Mouse (Mus musculus): ENCODE data around the gene B4galt3. TPM values are rescaled to one million over a fixed set of nuclear protein-coding genes. Genes with fewer than 3 reads are reported as not detected.

B4galt3 gene
- total RNA-seq, 2 experiments from 2014 or later: 16.4 to 17.8 TPM

- intact Hi-C loops (cut with DNase I): no loop called here
- no peak for DNase-seq (ENCODE audit: low spot score)
Observed at GRCm38 (mm10) chr1:171320151-171320550, 50.0 kb downstream of the B4galt3 start.

- DNase-seq (ENCODE audit: low spot score): no peak
- intact Hi-C loops (cut with DNase I): no loop called here
Observed at GRCm38 (mm10) chr1:171321415-171321814, 51.3 kb downstream of the B4galt3 start.

- no peak for DNase-seq (ENCODE audit: low spot score)
- intact Hi-C loops (cut with DNase I): loop anchor here (2.0 kb wide), 1 partner anchor 33 kb away; no protein-coding TSS in a partner anchor
Observed at GRCm38 (mm10) chr1:171322012-171322411, 51.9 kb downstream of the B4galt3 start.

DNA sequence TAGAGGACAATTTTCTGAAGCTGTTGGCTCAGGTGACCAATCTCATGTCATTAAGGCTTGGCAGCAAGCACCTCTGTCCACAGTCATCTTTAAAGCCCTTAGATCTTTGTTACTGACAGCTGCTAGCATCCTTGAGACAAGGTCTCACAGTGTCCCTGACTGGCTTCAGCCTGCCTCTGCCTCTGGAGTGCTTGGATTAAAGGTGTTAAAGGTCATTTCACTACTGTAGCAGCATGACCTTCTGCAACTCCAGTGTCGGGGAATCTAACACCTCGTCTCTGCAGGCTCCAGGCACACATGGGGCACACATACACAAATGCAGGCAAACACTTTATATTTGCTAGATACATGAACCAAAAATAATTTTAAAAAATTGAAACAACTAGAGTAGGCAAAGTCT, 55.4 kb downstream of the B4galt3 start:
- DNase-seq (ENCODE audit: low spot score): no peak
- intact Hi-C loops (cut with DNase I): loop anchor here (5.0 kb wide), 1 partner anchor 87 kb away; the partner anchor contains the start of gene Usf1

Other genes with a start within 250 kb of the B4galt3 start
- 10 to 100 TPM; 12.5 to 15.6 TPM for gene Fcgr3, start 205.4 kb upstream of the B4galt3 start, total RNA-seq (2021)
- gene Cfap126, start 156.4 kb upstream of the B4galt3 start, total RNA-seq (2021): 1 to 10 TPM in 1 of 2 experiments, under 1 TPM in 1; 0.34 to 1.1 TPM
- 1,000 to 10,000 TPM; 1,121 to 1,186 TPM for gene Sdhc, start 119.7 kb upstream of the B4galt3 start, total RNA-seq (2021)
- 1 to 10 TPM in 1 of 2 experiments, under 1 TPM in 1; 0.29 to 6.7 TPM for gene Mpz, start 119.6 kb upstream of the B4galt3 start, total RNA-seq (2021)
- 100 to 1,000 TPM; 253 to 281 TPM for gene Pcp4l1, start 74.1 kb upstream of the B4galt3 start, total RNA-seq (2021)
- gene Nr1i3, start 56.4 kb upstream of the B4galt3 start, total RNA-seq (2021): not detected
- gene Tomm40l, start 47.8 kb upstream of the B4galt3 start, total RNA-seq (2021): 100 to 1,000 TPM in 1 of 2 experiments, 10 to 100 TPM in 1; 88.9 to 101 TPM
- 1 to 10 TPM; 2.9 to 3.0 TPM for gene Apoa2, start 45.3 kb upstream of the B4galt3 start, total RNA-seq (2021)
- 10 to 100 TPM; 11.0 to 12.9 TPM for gene Fcer1g, start 36.0 kb upstream of the B4galt3 start, total RNA-seq (2021)
- 1 to 10 TPM in 1 of 2 experiments, under 1 TPM in 1; 0.49 to 2.0 TPM for gene Adamts4, start 19.9 kb upstream of the B4galt3 start, total RNA-seq (2021)
- 1,000 to 10,000 TPM; 1,437 to 1,441 TPM for gene Ndufs2, start 18.9 kb upstream of the B4galt3 start, total RNA-seq (2021)
- 10 to 100 TPM; 13.4 to 13.7 TPM for gene Ppox, start 10.9 kb downstream of the B4galt3 start, total RNA-seq (2021)
- 10 to 100 TPM; 19.7 to 21.3 TPM for gene Usp21, start 17.7 kb downstream of the B4galt3 start, total RNA-seq (2021)
- 10 to 100 TPM; 80.7 to 81.5 TPM for gene Ufc1, start 24.7 kb downstream of the B4galt3 start, total RNA-seq (2021)
- gene Dedd, start 58.8 kb downstream of the B4galt3 start, total RNA-seq (2021): 10 to 100 TPM; 21.9 to 22.2 TPM
- gene Nit1, start 75.3 kb downstream of the B4galt3 start, total RNA-seq (2021): 10 to 100 TPM; 26.1 to 29.9 TPM
- 10 to 100 TPM; 74.3 to 84.4 TPM for gene Pfdn2, start 75.3 kb downstream of the B4galt3 start, total RNA-seq (2021)
- gene Klhdc9, start 90.5 kb downstream of the B4galt3 start, total RNA-seq (2021): not detected
- under 1 TPM; 0.21 to 0.42 TPM for gene Nectin4, start 99.8 kb downstream of the B4galt3 start, total RNA-seq (2021)
- gene Arhgap30, start 118.6 kb downstream of the B4galt3 start, total RNA-seq (2021): 1 to 10 TPM; 2.7 TPM
- 10 to 100 TPM; 38.7 to 42.6 TPM for gene Usf1, start 141.0 kb downstream of the B4galt3 start, total RNA-seq (2021)
- 1 to 10 TPM; 1.2 to 1.6 TPM for gene Tstd1, start 148.5 kb downstream of the B4galt3 start, total RNA-seq (2021)
- 10 to 100 TPM; 37.1 to 38.9 TPM for gene F11r, start 167.2 kb downstream of the B4galt3 start, total RNA-seq (2021)
- 1 to 10 TPM; 2.4 to 3.3 TPM for gene Alyref2, start 233.2 kb downstream of the B4galt3 start, total RNA-seq (2021)